Mouse (Mus musculus): ENCODE data around the gene Ak9. TPM values are rescaled to one million over a fixed set of nuclear protein-coding genes. Genes with fewer than 3 reads are reported as not detected.

The Ak9 gene
- 0.04 TPM in 1 of 2 replicates, not detected in the other for total RNA-seq (2021)
- long read RNA-seq, experiment 1, result 0 reads
- long read RNA-seq, experiment 2, result 0 reads

GRCm38 (mm10) chr10:41303639-41304444 lies at the start of gene Ak9:
Gene Ak9 (plus strand): TSS chr10:41303980.
- DNase-seq, result peak; percentile 92

DNA sequence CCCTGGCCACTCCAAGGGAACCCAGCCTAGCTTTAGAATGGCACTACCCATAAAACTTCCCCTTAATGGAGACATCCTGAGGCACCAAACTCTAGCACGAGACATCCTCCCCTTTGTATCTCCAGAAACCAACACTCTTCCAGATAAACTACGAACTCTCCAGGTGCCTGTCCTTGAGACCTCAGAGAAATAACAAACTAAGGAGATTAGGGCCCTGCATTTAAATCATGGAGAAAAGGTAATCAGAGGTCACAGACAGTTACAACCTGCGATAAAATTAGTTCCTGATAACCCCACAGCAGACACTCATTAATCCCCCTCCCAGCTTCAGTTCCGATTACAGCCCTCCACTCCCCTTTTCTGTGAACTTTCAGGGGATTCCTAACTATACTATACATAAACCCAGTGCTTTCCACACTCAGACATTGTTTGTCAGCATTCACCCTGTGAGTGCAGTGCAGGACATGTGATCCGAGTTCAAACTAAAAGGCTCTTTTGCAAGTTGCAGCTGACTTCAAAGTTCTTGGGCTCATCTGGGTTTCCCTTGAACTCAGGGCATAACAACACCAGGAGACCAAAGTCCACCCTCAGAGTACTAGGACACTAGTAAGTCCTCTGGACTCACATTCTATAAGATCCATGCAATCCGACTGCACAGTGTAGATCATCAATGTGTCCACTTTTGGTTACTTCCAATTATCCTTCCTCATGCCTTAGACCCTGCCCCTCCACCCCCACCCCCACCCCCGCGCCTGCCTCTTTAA lies 43.4 kb upstream of the Ak9 start:
- no peak for DNase-seq

DNA sequence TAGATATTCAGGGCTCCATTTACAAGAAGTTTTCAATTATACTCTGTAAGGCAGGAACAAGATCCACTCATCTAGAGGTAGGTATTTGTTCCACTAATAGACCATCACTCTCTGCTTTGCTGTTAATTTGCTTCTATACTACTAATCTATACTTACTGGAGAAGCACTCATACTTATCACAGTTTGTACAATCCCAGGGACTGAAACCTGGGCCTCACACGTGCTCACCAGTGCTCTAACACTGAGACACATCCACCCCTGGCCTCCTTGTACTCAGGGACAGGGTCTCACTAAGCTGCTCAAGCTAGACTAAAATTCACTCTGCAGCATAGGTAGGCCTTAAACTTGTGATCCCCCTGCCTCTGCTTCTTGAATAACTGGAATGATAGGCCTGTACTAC lies 42.6 kb upstream of the Ak9 start:
- DNase-seq, result no peak

DNA sequence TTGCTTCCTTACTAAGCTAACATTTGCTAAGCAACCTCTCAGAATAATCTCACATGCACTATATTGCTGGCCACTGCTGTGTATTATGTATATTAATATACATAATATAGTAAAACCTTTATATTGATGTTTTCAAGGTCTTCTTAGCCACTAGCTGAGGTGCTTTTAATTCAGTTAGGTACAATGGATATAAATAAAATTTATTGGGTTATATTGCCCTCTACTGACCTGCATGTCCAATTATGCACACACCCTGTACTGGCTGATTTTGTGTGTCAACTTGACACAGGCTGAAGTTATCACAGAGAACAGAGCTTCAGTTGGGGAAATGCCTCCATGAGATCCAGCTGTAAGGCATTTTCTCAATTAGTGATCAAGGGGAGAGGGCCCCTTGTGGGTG lies 41.9 kb upstream of the Ak9 start:
- no peak for DNase-seq

DNA sequence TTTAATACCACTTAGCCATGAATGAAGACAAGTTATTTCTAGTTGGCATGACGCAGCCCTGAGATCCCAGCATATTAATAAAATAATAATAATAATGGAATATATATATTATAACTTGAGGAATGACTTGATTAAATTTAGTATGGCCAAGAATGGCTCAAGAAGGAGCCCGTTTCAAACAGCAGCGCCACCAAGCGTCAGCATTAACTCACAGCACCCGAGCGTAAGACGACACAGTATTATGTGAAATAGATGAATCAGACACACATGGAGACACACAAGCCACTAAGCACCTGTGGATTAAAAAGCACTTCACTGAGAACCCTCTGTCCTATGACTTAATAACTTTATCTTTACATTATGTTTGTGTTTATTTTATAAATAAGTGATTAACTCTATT lies 31.9 kb upstream of the Ak9 start:
- peak; percentile 56 for DNase-seq

DNA sequence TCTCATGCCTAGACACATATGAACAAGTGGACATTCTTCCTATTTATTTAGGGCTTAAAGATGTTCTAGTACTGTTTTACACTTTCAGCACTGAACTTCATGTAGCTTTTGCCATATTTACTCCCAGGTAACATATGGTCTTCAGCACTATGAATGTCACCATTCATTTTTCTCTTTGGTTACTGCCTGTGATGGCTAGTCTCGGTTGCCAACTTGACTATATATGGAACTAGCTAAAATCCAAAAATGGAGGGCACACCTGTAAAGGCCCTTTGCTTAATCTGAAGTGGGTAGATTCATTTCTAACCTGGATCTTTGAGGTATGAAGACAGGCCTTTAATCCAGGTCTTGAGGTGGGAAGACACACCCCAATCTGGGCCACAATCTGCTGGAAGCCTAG lies 28.9 kb upstream of the Ak9 start:
- DNase-seq, result no peak

- DNase-seq, result no peak
Observed at GRCm38 (mm10) chr10:41278808-41279207, 25.0 kb upstream of the Ak9 start.

DNA sequence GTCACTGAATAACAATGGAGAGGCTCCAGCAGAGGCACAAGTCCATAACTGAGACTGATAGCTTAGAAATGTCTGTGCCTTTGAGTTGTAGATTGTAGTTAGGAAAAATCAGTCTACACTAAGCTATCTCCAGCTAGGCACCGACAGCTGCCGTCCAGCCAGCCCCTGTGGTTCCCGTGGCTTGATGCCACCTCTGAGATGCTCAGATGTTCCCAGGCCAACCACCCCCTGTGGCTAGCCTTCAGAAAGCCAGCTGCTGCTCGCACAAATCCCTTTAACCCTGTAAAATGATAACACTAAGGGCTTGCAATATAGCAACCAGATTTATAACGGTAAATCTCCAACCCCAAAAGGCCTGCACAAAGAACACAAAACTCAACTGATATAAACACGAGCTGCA lies 23.6 kb upstream of the Ak9 start:
- no peak for DNase-seq

DNA sequence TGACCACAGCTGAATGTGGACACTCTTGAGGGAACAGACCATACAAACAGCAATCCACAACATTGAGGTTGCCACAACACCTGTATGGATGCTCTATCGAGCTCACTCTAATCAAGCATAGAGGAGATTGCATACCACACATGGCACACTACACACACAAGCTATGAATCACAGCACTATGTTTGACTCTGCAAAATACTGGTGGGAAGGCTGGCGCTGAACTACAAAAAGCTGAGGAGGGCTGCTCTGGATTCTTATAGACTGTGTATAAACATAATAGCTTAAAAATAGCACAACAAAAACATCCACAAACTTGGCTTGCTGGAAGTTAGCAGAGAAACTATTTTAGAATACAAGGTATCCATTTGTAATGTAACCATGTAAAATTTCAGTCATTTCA lies 23.0 kb upstream of the Ak9 start:
- DNase-seq, result no peak

GRCm38 (mm10) chr10:41282086-41282485 lies 21.7 kb upstream of the Ak9 start:
- DNase-seq, result no peak

- DNase-seq, result no peak
Observed at GRCm38 (mm10) chr10:41287618-41288017, 16.2 kb upstream of the Ak9 start.

DNA sequence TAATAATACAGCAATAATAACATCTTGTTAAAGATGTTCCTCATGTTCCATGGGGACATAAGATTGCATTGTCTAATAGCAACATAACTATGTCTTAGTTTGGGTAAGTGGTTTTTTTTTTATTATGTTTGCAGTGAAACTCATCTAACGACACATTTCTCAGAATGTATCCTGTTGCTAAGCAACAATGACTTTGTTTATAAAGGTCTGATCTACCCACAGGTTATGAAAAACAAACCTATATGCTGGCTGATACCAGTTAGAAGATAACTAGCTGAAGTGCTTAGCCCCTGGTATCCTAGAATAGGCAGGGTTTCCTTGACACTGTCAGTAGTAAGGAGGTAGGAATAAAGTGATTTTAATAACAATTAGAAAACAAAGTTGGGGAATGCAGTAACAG lies 15.7 kb upstream of the Ak9 start:
- no peak for DNase-seq

- peak; percentile 92 for DNase-seq
Observed at GRCm38 (mm10) chr10:41288771-41289415, 14.9 kb upstream of the Ak9 start.

GRCm38 (mm10) chr10:41291021-41291420 lies 12.8 kb upstream of the Ak9 start:
- DNase-seq, result no peak

DNA sequence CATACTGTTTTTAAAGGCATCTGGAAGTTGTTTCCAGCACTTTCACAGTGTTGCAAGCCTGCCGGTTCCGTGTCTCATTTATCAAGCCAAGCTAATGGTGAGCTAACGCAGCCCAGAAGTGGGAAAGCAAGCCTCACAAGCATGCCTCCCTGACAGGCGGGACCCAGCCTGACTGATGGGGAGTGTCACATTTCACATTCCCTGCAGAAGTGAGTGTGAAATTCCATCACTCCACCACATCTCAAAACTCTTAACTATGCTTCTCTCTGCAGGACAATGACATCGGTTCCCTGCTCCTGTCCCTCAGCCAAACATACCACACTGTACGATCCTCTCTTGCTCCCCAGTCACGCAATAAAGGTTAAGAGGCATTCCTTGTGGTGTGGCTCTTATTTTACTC lies 10.8 kb upstream of the Ak9 start:
- DNase-seq, result no peak

DNA sequence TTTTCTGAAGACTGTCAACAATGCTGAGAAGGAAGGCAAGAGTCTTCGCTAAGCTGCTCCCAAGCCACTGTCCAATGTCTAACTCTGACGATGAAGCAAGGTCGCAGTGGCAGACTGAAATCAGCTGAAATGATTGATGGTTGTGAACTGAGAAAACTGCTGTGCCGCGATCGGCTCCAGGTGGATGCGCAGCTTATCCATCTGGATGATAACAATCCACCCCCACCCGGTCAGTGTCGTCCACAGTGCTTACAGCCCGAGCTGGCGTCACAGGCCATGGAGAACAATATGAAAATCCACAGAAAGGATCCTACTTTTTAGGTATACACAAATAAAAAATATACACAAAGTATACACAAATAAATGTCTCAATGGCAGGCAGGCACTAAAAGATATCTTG lies 9.0 kb upstream of the Ak9 start:
- no peak for DNase-seq

DNA sequence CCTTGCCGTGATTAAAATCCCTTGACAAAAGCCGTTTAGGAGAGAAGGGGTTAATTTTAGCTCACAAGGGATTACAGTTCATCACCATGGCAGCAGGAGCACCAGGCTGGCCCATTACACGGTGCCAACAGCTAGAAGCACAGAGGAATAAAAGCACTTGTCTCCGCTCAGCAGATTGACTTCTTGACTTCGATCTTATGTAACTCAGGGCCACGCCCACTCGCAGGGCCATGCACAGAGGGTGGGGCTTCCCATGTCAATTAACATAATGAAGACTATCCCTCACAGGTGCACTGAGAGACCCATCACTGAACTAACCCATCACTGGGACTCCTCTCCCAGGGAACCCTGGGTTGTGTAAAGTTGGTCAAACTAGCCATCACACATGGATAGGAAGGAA lies 8.6 kb upstream of the Ak9 start:
- DNase-seq, result peak; percentile 24

- no peak for DNase-seq
Observed at GRCm38 (mm10) chr10:41300161-41300560, 3.6 kb upstream of the Ak9 start.

GRCm38 (mm10) chr10:41302689-41303431 lies 920 bp upstream of the Ak9 start, which contains the start of gene Fig4:
Gene Fig4 (minus strand): TSS chr10:41303260.
- peak; percentile 93 for DNase-seq

DNA sequence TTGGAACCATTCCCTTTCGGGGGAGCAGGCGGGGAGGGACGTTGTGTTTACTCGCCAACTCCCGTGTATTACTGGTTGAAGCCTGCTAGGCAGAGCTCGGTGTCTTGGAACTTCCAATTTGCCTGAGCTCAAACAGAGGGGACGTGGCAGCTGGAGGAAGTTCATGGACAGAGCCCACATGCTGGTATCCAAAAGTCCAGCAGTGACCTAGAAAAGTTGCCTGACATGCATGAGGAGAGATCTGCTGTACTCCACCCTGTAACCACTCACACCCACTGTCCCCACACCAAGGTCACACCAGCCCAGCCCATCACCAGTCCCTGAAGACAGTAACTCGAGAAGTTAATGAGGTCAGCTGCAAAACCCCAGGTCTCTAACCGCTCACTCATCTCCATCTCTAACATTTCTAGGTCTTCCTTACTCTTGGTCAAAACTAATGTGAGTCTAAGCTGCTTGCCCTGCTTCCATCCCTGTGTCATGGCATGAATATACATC lies 1.2 kb downstream of the Ak9 start:
- peak; percentile 19 for DNase-seq

DNA sequence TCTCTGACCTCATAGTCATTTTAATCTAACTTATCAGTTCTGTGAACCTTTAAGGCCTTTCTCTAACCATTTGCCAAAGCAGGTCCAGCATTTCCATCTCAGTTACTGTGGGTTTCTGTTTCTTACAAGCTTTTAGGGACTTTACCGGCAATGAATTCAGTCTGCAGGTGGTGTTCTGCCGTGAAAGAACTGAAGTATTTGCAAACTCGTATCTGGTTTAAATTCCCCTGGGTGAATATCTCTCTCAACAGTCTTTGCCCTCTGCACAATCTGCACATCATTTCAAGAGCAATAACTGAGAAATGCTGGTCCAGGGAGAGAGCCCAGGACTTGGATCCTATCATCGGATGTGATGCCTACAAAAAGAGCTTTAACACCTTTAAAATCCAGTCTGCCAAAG lies 4.4 kb downstream of the Ak9 start:
- no peak for DNase-seq

GRCm38 (mm10) chr10:41315866-41316265 lies 12.1 kb downstream of the Ak9 start:
- no peak for DNase-seq
